8 mouse cellular contexts compared by ENCODE assay signal in genomic region chr12:55433802-55434435, GRCm38 (mm10). TPM values are rescaled to one million over a fixed set of nuclear protein-coding genes. Genes with fewer than 3 reads are reported as not detected.
DNase-seq lines count a peak whose midpoint lies in the region; ATAC-seq and TF ChIP-seq lines count a peak whose summit lies in the region.

No protein-coding gene starts in this region.

- peaks cover 5% of the 10 kb centered on the region; the same call in 1 of the 2 replicates for H3K9me3 ChIP-seq in heart, embryonic 13.5 days
- no peaks in the 10 kb centered on the region for H3K9me3 ChIP-seq in embryonic facial prominence, embryonic 15.5 days (replicated peaks)
- H3K9me3 ChIP-seq in midbrain, postnatal 0 days (ENCODE audit: low read length): no peaks in the 10 kb centered on the region
- no peaks in the 10 kb centered on the region; the same call in 1 of the 2 replicates for H3K9me3 ChIP-seq in hindbrain, embryonic 16.5 days (ENCODE audit: control insufficient read depth, low read length)

- DNase-seq in heart, postnatal 10 days: no peak
- peak; percentile 55 for DNase-seq in ES-CJ7 (ENCODE audit: low read depth, low spot score)
- peak; percentile 37 to 44 for DNase-seq in lung, postnatal 4 days
- no peak for DNase-seq in midbrain, postnatal 0 days (ENCODE audit: low spot score)
- no peak for DNase-seq in layer of hippocampus, postnatal 14 days (ENCODE audit: low spot score in 2 of 2)

- intact Hi-C loops in heart, postnatal 10 days (cut with DNase I): no loop called here

- no peak for TF ChIP-seq CTCF in midbrain, postnatal 0 days (IDR thresholded peaks at IDR 0.05)

- H3K27ac ChIP-seq in heart, embryonic 13.5 days (replicated peaks): peak overlapping the region; percentile 58
- H3K27ac ChIP-seq in embryonic facial prominence, embryonic 15.5 days (replicated peaks): peak overlapping the region; percentile 65
- no peak overlapping the region for H3K27ac ChIP-seq in midbrain, postnatal 0 days (ENCODE audit: low read depth, low read length)
- no peak overlapping the region for H3K27ac ChIP-seq in hindbrain, embryonic 16.5 days (ENCODE audit: low read depth, low read length)

- WGBS in heart, embryonic 13.5 days: 41% methylated on average over 8 of the region's 8 CpGs
- 26% methylated on average over 8 of the region's 8 CpGs for WGBS in embryonic facial prominence, embryonic 15.5 days
- WGBS in midbrain, postnatal 0 days: 38% methylated on average over 8 of the region's 8 CpGs
- WGBS in hindbrain, embryonic 16.5 days: 42% methylated on average over 8 of the region's 8 CpGs

- no peaks in the 10 kb centered on the region for H3K27me3 ChIP-seq in heart, embryonic 13.5 days (replicated peaks)
- H3K27me3 ChIP-seq in embryonic facial prominence, embryonic 15.5 days: no peaks in the 10 kb centered on the region
- H3K27me3 ChIP-seq in midbrain, postnatal 0 days (ENCODE audit: insufficient read depth, low read length): no peaks in the 10 kb centered on the region
- no peaks in the 10 kb centered on the region for H3K27me3 ChIP-seq in hindbrain, embryonic 16.5 days (replicated peaks; ENCODE audit: control insufficient read depth, insufficient read depth, low read length)

- H3K4me2 ChIP-seq in heart, embryonic 13.5 days: no peak overlapping the region
- H3K4me2 ChIP-seq in embryonic facial prominence, embryonic 15.5 days (replicated peaks): peak overlapping the region; percentile 17; the same call in 1 of the 2 replicates
- no peak overlapping the region for H3K4me2 ChIP-seq in midbrain, postnatal 0 days (ENCODE audit: low read depth, low read length, poor library complexity, severe bottlenecking)
- H3K4me2 ChIP-seq in hindbrain, embryonic 16.5 days (ENCODE audit: low read length): no peak overlapping the region

- ATAC-seq in heart, embryonic 13.5 days (ENCODE audit: extremely low read depth, insufficient number of reproducible peaks, low FRiP score, low TSS enrichment): no peak
- peak; percentile 45; the same call in 1 of the 2 replicates for ATAC-seq in embryonic facial prominence, embryonic 15.5 days (ENCODE audit: insufficient number of reproducible peaks, low FRiP score, low TSS enrichment, low read depth)
- no peak for ATAC-seq in midbrain, postnatal 0 days (ENCODE audit: low FRiP score)
- no peak for ATAC-seq in hindbrain, embryonic 16.5 days

- H3K9ac ChIP-seq in heart, embryonic 13.5 days: no peak overlapping the region; the same call in 1 of the 2 replicates
- H3K9ac ChIP-seq in embryonic facial prominence, embryonic 15.5 days: no peak overlapping the region
- no peak overlapping the region for H3K9ac ChIP-seq in midbrain, postnatal 0 days (replicated peaks; ENCODE audit: low read length, poor library complexity, severe bottlenecking)
- no peak overlapping the region for H3K9ac ChIP-seq in hindbrain, embryonic 16.5 days (ENCODE audit: low read depth, low read length)

- peaks cover 27% of the 10 kb centered on the region for H3K4me1 ChIP-seq in heart, embryonic 13.5 days
- H3K4me1 ChIP-seq in embryonic facial prominence, embryonic 15.5 days: peaks cover 22% of the 10 kb centered on the region
- H3K4me1 ChIP-seq in midbrain, postnatal 0 days (ENCODE audit: insufficient read depth, low read length): peaks cover 6% of the 10 kb centered on the region; the same call in 1 of the 2 replicates
- peaks cover 6% of the 10 kb centered on the region for H3K4me1 ChIP-seq in hindbrain, embryonic 16.5 days (ENCODE audit: control insufficient read depth, insufficient read depth, low read depth, low read length)

- no peaks in the 10 kb centered on the region for H3K36me3 ChIP-seq in heart, embryonic 13.5 days
- H3K36me3 ChIP-seq in embryonic facial prominence, embryonic 15.5 days: no peaks in the 10 kb centered on the region
- no peaks in the 10 kb centered on the region for H3K36me3 ChIP-seq in midbrain, postnatal 0 days (ENCODE audit: insufficient read depth, low read length)
- no peaks in the 10 kb centered on the region for H3K36me3 ChIP-seq in hindbrain, embryonic 16.5 days (ENCODE audit: control insufficient read depth, insufficient read depth, low read length)

- H3K4me3 ChIP-seq in heart, embryonic 13.5 days: no peak overlapping the region
- no peak overlapping the region for H3K4me3 ChIP-seq in embryonic facial prominence, embryonic 15.5 days (replicated peaks)
- no peak overlapping the region for H3K4me3 ChIP-seq in midbrain, postnatal 0 days (ENCODE audit: low read depth, low read length)
- no peak overlapping the region for H3K4me3 ChIP-seq in hindbrain, embryonic 16.5 days (ENCODE audit: low read length)

RNA-seq across cellular contexts. Expression of gene Psma6, which starts 49.9 kb away (rescaled TPM):
- polyA plus RNA-seq in heart, embryonic 13.5 days (2015; fragmentation: Nextera tagmentation; extraction: Ambion mirVana): 321 and 343 TPM in 2 replicates
- total RNA-seq in heart, postnatal 10 days (2021): 100 to 1,000 TPM; 196 to 197 TPM
- 379 and 380 TPM in 2 replicates for polyA plus RNA-seq in embryonic facial prominence, embryonic 15.5 days (2015; fragmentation: Nextera tagmentation; extraction: Ambion mirVana)
- total RNA-seq in midbrain, postnatal 0 days (2014; rRNA removed): 91.1 and 102 TPM in 2 replicates
- 422 and 424 TPM in 2 replicates for polyA plus RNA-seq in midbrain, postnatal 0 days (2015; fragmentation: Nextera tagmentation; extraction: Ambion mirVana)
- 100 to 1,000 TPM; 140 to 142 TPM for total RNA-seq in layer of hippocampus, postnatal 14 days (2021)
- polyA plus RNA-seq in hindbrain, embryonic 16.5 days (2015; fragmentation: Nextera tagmentation; extraction: Ambion mirVana): 383 and 402 TPM in 2 replicates

RNA-seq across cellular contexts. Expression of gene Nfkbia, which starts 58.5 kb away (rescaled TPM):
- polyA plus RNA-seq in heart, embryonic 13.5 days (2015; fragmentation: Nextera tagmentation; extraction: Ambion mirVana): 47.0 and 56.0 TPM in 2 replicates
- total RNA-seq in heart, postnatal 10 days (2021): 10 to 100 TPM; 45.7 to 65.3 TPM
- 144 and 152 TPM in 2 replicates for polyA plus RNA-seq in embryonic facial prominence, embryonic 15.5 days (2015; fragmentation: Nextera tagmentation; extraction: Ambion mirVana)
- total RNA-seq in midbrain, postnatal 0 days (2014; rRNA removed): 40.8 and 51.4 TPM in 2 replicates
- 74.6 and 77.3 TPM in 2 replicates for polyA plus RNA-seq in midbrain, postnatal 0 days (2015; fragmentation: Nextera tagmentation; extraction: Ambion mirVana)
- total RNA-seq in layer of hippocampus, postnatal 14 days (2021): 10 to 100 TPM; 35.2 to 43.8 TPM
- 62.3 and 64.3 TPM in 2 replicates for polyA plus RNA-seq in hindbrain, embryonic 16.5 days (2015; fragmentation: Nextera tagmentation; extraction: Ambion mirVana)

Comparison
In these comparisons a context has a peak if more than half of its experiments do, and no peak if none do; other contexts are left out.
1. H3K27ac ChIP-seq: peak in heart, embryonic 13.5 days (single experiment) and embryonic facial prominence, embryonic 15.5 days (single experiment); none in midbrain, postnatal 0 days (single experiment) and hindbrain, embryonic 16.5 days (single experiment).
2. DNase-seq: peak in ES-CJ7 (single experiment) and lung, postnatal 4 days (2 of 2); none in heart, postnatal 10 days (0 of 2), midbrain, postnatal 0 days (single experiment) and layer of hippocampus, postnatal 14 days (0 of 2).